Mouse (Mus musculus) heart, embryonic 12.5 days (tissue): ENCODE results near the gene 4932438H23Rik. TPM values are rescaled to one million over a fixed set of nuclear protein-coding genes. Genes with fewer than 3 reads are reported as not detected.

ENCODE experiments used
- ATAC-seq: fragments of 200-750 bp; cut with Nextera tagmentation; 2 replicates; pipeline ENCODE4 v1.8.0; 2017; ENCODE audit warnings: moderate TSS enrichment, moderate library complexity; ENCODE audit not compliant: insufficient number of reproducible peaks, low FRiP score
- H3K27ac ChIP-seq: fragments of 300-500 bp; sonication (generic); 2 replicates; pipeline ENCODE4 v1.5.1; 2016; ENCODE audit warnings: mild to moderate bottlenecking, moderate library complexity; ENCODE audit not compliant: poor library complexity, severe bottlenecking
- H3K27me3 ChIP-seq: fragments of 300-500 bp; sonication (generic); replicated peaks from 2 replicates; pipeline ENCODE4 v1.6.1; 2016; ENCODE audit warnings: mild to moderate bottlenecking, moderate library complexity
- H3K36me3 ChIP-seq: fragments of 300-500 bp; sonication (generic); 2 replicates; pipeline ENCODE4 v1.6.1; 2016; ENCODE audit warnings: mild to moderate bottlenecking, moderate library complexity
- H3K4me1 ChIP-seq: fragments of 300-500 bp; sonication (generic); replicated peaks from 2 replicates; pipeline ENCODE4 v1.6.1; 2016; ENCODE audit warnings: mild to moderate bottlenecking
- H3K4me2 ChIP-seq: fragments of 300-500 bp; sonication (generic); 2 replicates; pipeline ENCODE4 v1.6.1; 2016; ENCODE audit warnings: mild to moderate bottlenecking, moderate library complexity
- H3K4me3 ChIP-seq: fragments of 300-500 bp; sonication (generic); 2 replicates; pipeline ENCODE4 v1.5.1; 2016; ENCODE audit warnings: mild to moderate bottlenecking
- H3K9ac ChIP-seq: fragments of 300-500 bp; sonication (generic); 2 replicates; pipeline ENCODE4 v1.6.1; 2016; ENCODE audit warnings: mild to moderate bottlenecking, moderate library complexity
- H3K9me3 ChIP-seq: fragments of 300-500 bp; sonication (generic); replicated peaks from 2 replicates; pipeline ENCODE4 v1.6.1; 2016; ENCODE audit warnings: mild to moderate bottlenecking, moderate library complexity
- WGBS: fragments of 180-500 bp; shearing (Covaris S2); methylation state at CpG from one replicate; pipeline ENCODE4 v1.1.7; 2016; 5-methylcytosine and 5-hydroxymethylcytosine counted together
- polyA plus RNA-seq: library from polyadenylated mRNA; unstranded; fragments of >200 nt; fragmentation: Nextera tagmentation; extraction: Ambion mirVana; gene quantifications from 2 replicates; pipeline ENCODE4 v1.2.1, GENCODE M21; 2016

The 4932438H23Rik gene
- polyA plus RNA-seq, 1 experiment from 2014 or later = not detected

DNA sequence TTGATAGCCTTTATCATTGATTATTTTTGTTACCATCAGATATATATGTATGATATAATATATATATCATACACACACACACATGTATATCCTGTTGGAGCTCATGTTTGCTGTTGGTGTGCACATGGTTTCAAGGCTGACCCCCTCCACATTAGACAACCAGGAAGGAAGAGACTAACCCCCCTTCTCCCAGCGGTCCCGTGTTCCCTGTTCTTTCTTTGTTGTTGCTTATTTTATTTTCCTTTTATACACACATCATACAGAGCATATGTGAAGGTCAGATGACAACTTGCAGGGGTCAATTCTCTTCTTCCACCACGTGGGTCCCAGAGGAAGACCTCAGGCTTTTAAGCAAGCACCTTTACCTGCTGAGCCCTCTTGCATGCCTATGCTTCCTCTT is 29.3 kb upstream of the 4932438H23Rik start:
- peaks cover 26% of the 10 kb centered on the region for H3K27me3 ChIP-seq
- no peak overlapping the region for H3K4me3 ChIP-seq

DNA sequence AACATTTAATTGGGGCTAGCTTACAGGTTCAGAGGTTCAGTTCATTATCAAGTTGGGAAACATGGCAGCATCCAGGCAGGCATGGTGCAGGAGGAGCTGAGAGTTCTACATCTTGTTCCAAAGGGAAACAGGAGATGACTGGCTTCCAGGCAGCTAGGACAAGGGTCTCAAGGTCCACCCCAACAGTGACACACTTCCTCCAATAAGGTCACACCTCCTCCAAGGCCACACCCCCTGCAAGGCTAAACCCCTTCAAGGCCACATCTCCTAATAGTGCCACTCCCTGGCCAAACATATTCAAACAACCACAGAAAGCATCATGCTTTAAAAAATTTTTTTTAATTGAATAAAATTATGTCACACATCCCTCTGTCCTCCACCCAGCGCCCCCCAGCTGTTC is 28.9 kb upstream of the 4932438H23Rik start:
- no peak for ATAC-seq

More for the DNA sequence above, 29.3 kb upstream of the 4932438H23Rik start:
- H3K36me3 ChIP-seq = no peaks in the 10 kb centered on the region
- no peak overlapping the region for H3K9ac ChIP-seq
- H3K27ac ChIP-seq = no peak overlapping the region
- WGBS = 69% methylated on average over 3 of the region's 3 CpGs
- no peaks in the 10 kb centered on the region for H3K4me1 ChIP-seq
- ATAC-seq = no peak
- no peak overlapping the region for H3K4me2 ChIP-seq
- no peaks in the 10 kb centered on the region for H3K9me3 ChIP-seq

DNA sequence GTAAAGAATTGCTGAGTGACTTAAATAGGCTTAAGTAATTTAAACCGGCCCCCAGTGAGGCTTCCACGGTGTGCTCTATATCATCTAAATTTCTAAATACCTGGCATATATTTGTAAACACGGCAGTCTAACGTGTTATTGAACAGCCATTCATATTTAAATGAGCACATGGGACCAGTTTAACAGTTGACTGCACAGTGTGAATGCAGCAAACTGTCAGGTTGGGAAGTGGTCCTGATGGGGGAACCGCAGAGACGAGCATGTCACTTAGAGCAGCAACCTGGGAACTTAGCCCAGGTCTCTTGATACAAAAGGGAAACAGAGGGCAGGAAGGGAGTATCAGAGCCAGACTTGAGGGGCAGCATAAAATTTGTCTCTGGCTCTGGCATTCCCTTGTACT is 25.0 kb upstream of the 4932438H23Rik start:
- ATAC-seq = no peak
- 76% methylated on average over 6 of the region's 6 CpGs for WGBS

More for the DNA sequence above, 28.9 kb upstream of the 4932438H23Rik start:
- no peak overlapping the region for H3K9ac ChIP-seq
- peaks cover 26% of the 10 kb centered on the region for H3K27me3 ChIP-seq
- H3K36me3 ChIP-seq = no peaks in the 10 kb centered on the region
- no peaks in the 10 kb centered on the region for H3K4me1 ChIP-seq
- H3K4me2 ChIP-seq = no peak overlapping the region
- no peak overlapping the region for H3K4me3 ChIP-seq
- H3K27ac ChIP-seq = no peak overlapping the region
- 81% methylated on average over 1 of the region's 1 CpGs for WGBS
- H3K9me3 ChIP-seq = no peaks in the 10 kb centered on the region

DNA sequence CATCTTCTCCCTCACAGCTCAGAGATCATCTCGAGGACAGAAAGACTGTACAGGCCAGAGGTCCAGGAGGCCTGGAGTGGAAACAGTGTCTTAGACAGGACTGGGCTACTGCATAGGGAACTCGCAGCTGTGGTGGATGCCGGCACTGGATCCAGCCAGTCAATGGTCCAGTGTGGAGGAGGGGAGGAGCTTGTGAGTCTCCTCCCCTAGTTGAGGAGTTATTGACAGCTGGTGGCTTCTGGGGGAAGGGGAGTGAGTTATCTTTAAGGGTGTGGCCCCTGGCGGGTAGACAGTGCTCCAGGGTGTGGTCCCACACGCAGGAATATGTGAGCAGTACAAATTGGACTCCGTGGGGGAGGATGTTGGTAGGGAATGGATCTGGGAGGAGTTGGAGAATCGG is 21.8 kb upstream of the 4932438H23Rik start:
- 71% methylated on average over 7 of the region's 7 CpGs for WGBS
- no peak for ATAC-seq

More for the DNA sequence above, 25.0 kb upstream of the 4932438H23Rik start:
- Histone ChIP-seq H3K27me3 (peaks cover 6% of the 10 kb centered on the region), H3K4me1 (no peaks in the 10 kb centered on the region), H3K36me3 (no peaks in the 10 kb centered on the region), H3K27ac (no peak overlapping the region), H3K9me3 (no peaks in the 10 kb centered on the region), H3K9ac (no peak overlapping the region), H3K4me2 (no peak overlapping the region), H3K4me3 (no peak overlapping the region)

DNA sequence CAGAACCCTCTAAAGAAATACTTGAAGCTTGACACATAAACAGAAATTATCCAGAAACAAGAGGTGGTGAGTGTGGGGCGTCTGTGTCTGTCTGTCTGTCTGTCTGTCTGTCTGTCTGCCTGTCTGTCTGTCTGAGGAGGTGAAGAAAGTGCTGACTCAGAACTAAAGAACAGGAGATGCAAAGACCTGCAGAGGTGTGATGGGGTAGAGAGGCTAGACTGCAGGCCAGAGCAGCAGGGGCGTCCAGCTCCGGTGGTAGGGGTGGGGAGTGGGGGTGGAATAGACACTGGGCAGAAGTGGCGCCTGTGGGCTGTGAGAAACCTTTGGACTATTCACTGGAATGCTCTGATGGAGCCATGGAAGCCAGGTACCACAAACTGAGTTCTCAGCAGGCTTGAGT is 21.1 kb upstream of the 4932438H23Rik start:
- H3K9me3 ChIP-seq = no peaks in the 10 kb centered on the region
- WGBS = 81% methylated on average over 4 of the region's 4 CpGs
- H3K36me3 ChIP-seq = no peaks in the 10 kb centered on the region
- H3K27me3 ChIP-seq = no peaks in the 10 kb centered on the region; the same call in 1 of the 2 replicates
- no peak overlapping the region for H3K4me3 ChIP-seq
- no peak overlapping the region for H3K9ac ChIP-seq
- H3K4me1 ChIP-seq = no peaks in the 10 kb centered on the region
- H3K4me2 ChIP-seq = no peak overlapping the region
- ATAC-seq = no peak
- H3K27ac ChIP-seq = no peak overlapping the region

More for the DNA sequence above, 21.8 kb upstream of the 4932438H23Rik start:
- Histone ChIP-seq H3K9me3 (no peaks in the 10 kb centered on the region), H3K36me3 (no peaks in the 10 kb centered on the region), H3K27me3 (no peaks in the 10 kb centered on the region; the same call in 1 of the 2 replicates), H3K4me2 (no peak overlapping the region), H3K9ac (no peak overlapping the region), H3K4me1 (no peaks in the 10 kb centered on the region), H3K27ac (no peak overlapping the region), H3K4me3 (no peak overlapping the region)

DNA sequence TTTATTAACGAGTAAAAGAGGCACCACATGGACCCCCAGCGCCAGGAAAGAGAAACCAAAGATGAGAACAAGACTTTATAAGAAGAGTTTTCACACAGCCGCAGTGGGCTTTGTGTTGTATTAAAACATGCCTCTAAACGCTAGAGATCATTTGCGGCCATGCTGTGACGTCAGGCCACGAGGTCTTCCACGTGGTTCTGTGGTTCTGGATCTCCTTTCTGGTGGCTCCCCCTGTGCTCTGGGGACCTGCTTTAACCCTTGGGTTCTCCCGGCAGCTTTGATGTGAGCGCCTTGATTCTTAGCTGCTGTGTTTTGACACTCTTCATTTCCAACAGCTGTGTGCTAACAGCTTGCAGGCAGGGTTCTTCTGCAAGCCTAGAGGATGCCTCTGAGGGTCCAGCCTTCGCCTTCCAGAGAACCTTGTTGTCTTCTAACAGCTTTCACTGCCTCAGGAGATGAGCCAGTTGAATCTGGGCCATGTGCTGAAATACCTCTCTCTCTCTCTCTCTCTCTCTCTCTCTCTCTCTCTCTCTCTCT is 16.1 kb upstream of the 4932438H23Rik start:
- no peak overlapping the region for H3K27ac ChIP-seq
- 56% methylated on average over 11 of the region's 11 CpGs for WGBS
- H3K27me3 ChIP-seq = peaks cover 3% of the 10 kb centered on the region; the same call in 1 of the 2 replicates
- ATAC-seq = no peak
- peaks cover 13% of the 10 kb centered on the region for H3K9me3 ChIP-seq
- H3K9ac ChIP-seq = no peak overlapping the region
- H3K4me1 ChIP-seq = no peaks in the 10 kb centered on the region
- H3K4me3 ChIP-seq = no peak overlapping the region
- no peaks in the 10 kb centered on the region for H3K36me3 ChIP-seq
- H3K4me2 ChIP-seq = no peak overlapping the region

- no peak overlapping the region for H3K9ac ChIP-seq
Observed at GRCm38 (mm10) chr16:91107608-91108007, 12.7 kb upstream of the 4932438H23Rik start.

DNA sequence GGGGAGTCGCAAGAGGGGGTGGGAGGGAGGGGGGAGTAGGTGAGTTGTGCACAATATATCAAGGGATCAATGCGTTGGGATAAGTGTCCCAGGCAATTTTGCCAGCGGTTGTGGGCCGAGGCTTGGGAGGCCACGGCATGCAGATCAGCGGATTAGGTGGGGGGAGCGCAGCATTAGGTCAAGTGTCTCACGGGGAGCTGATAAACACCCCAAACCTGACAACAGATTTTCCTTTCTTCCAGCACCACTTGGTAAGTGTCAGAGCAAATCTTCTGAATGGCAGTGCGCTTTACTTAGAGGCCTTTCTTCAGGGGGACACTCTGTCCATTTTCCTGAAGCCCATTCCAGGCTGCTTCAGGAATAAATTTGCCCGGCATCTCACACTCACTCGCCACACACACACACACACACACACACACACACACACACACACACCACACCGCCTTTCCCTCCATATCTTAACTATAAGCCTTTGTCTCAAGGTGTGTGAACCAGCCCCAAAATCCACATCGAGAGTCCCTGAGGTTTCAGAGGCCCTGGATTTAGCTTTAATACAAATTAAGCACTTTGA is 10.6 kb upstream of the 4932438H23Rik start:
- ATAC-seq = no peak
- no peak overlapping the region for H3K27ac ChIP-seq
- H3K9ac ChIP-seq = no peak overlapping the region
- peaks cover 13% of the 10 kb centered on the region for H3K9me3 ChIP-seq
- H3K4me1 ChIP-seq = no peaks in the 10 kb centered on the region
- WGBS = 32% methylated on average over 13 of the region's 13 CpGs
- H3K36me3 ChIP-seq = no peaks in the 10 kb centered on the region
- H3K4me2 ChIP-seq = no peak overlapping the region
- H3K27me3 ChIP-seq = peaks cover 29% of the 10 kb centered on the region
- H3K4me3 ChIP-seq = no peak overlapping the region

More at GRCm38 (mm10) chr16:91107608-91108007, 12.7 kb upstream of the 4932438H23Rik start:
- no peak for ATAC-seq
- WGBS = 76% methylated on average over 9 of the region's 11 CpGs
- Histone ChIP-seq H3K9me3 (peaks cover 13% of the 10 kb centered on the region), H3K27me3 (peaks cover 26% of the 10 kb centered on the region), H3K27ac (no peak overlapping the region), H3K36me3 (no peaks in the 10 kb centered on the region), H3K4me1 (no peaks in the 10 kb centered on the region), H3K4me3 (no peak overlapping the region), H3K4me2 (no peak overlapping the region)

DNA sequence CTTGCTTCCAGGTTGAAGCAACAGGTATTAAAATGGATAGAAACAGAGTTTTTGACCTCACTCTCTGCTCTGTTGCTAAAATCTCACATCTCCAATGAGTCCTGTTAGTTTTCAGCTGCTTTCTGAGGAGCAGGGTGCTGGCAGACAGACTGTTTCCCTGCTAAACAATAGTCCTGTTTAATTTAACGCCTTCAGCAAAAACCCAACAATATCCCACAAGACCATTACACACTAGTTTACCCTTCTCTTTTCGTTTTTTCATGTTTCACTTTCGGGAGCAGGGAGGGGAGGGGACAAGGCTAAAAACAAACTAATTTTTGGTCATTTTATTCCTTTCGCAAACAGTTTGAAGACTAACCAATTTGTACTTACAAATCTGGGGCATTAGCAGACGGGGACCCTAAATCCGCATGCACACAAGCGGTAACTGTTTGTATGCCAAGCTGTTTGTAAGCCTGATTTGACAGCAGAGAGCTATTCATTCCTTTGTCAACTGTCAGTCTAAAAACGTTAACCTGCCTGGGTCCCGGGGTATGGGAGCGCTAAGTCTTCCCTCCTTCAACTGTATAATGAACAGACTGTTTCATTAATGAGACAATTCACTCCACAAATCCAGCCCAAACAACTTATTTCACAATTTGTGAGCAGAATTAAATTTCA is 10.0 kb upstream of the 4932438H23Rik start:
- WGBS = 53% methylated on average over 10 of the region's 10 CpGs
- no peak overlapping the region for H3K4me3 ChIP-seq

DNA sequence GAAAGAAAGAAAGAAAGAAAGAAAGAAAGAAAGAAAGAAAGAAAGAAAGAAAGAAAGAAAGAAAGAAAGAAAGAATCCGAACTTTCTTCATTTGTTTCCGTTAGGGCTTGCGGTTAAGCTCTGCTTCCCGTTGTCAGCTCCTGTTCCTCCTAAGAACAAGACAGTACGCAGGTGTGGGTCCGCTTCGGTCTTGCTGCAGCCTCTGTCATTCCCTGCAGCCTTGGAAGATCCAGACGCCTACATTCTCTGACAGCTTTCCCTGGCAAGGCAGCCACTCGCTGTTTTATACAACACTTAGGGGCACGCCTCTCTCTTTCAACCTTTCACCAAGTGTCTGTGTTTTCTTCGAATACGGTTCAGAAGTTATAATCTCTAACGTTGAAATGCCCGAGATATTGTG is 8.5 kb upstream of the 4932438H23Rik start:
- Histone ChIP-seq H3K27ac (no peak overlapping the region), H3K4me2 (no peak overlapping the region), H3K27me3 (peaks cover 26% of the 10 kb centered on the region), H3K9me3 (peaks cover 11% of the 10 kb centered on the region), H3K9ac (no peak overlapping the region), H3K4me1 (no peaks in the 10 kb centered on the region), H3K4me3 (no peak overlapping the region), H3K36me3 (no peaks in the 10 kb centered on the region)
- WGBS = 76% methylated on average over 14 of the region's 14 CpGs
- ATAC-seq = no peak

More for the DNA sequence above, 10.0 kb upstream of the 4932438H23Rik start:
- H3K36me3 ChIP-seq = no peaks in the 10 kb centered on the region
- H3K9ac ChIP-seq = no peak overlapping the region
- H3K9me3 ChIP-seq = peaks cover 13% of the 10 kb centered on the region
- H3K27me3 ChIP-seq = peaks cover 29% of the 10 kb centered on the region
- H3K4me1 ChIP-seq = no peaks in the 10 kb centered on the region
- no peak overlapping the region for H3K4me2 ChIP-seq
- ATAC-seq = no peak
- no peak overlapping the region for H3K27ac ChIP-seq

DNA sequence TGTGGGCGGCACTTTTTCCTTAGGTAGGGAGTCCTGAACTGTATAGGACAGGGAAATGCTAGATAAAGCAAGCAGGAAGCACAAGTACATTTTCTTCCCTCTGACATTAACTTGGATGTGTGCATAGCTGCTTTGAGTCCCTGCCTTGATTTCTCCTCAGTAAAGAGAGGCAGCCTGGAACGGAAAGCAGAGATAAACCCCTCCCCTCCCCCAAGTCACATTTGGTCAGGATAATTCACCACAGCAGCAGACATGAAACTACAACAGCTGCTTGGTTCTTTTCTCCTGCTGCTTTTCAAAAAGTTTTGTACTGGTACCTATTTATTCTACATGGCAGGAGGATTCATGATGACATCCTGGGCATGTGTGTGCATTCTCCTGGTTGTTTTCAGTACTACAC is 5.6 kb upstream of the 4932438H23Rik start:
- WGBS = 43% methylated on average over 2 of the region's 2 CpGs
- H3K27ac ChIP-seq = no peak overlapping the region
- no peak overlapping the region for H3K4me2 ChIP-seq
- ATAC-seq = no peak
- no peaks in the 10 kb centered on the region for H3K9me3 ChIP-seq
- no peak overlapping the region for H3K9ac ChIP-seq
- H3K27me3 ChIP-seq = peaks cover 21% of the 10 kb centered on the region
- no peaks in the 10 kb centered on the region for H3K4me1 ChIP-seq
- H3K4me3 ChIP-seq = no peak overlapping the region
- no peaks in the 10 kb centered on the region for H3K36me3 ChIP-seq
